8 mouse cellular contexts compared by ENCODE assay signal in genomic region chrX:71364062-71364461, GRCm38 (mm10). TPM values are rescaled to one million over a fixed set of nuclear protein-coding genes. Genes with fewer than 3 reads are reported as not detected.
DNase-seq lines count a peak whose midpoint lies in the region; ATAC-seq and TF ChIP-seq lines count a peak whose summit lies in the region.

No protein-coding gene starts in this region.

- no peak for TF ChIP-seq CTCF in stomach, postnatal 0 days (IDR thresholded peaks at IDR 0.05; ENCODE audit: low read depth)

- 62% methylated on average over 5 of the region's 5 CpGs for WGBS in limb, embryonic 15.5 days
- 58% methylated on average over 5 of the region's 5 CpGs for WGBS in stomach, postnatal 0 days

- no peaks in the 10 kb centered on the region for H3K27me3 ChIP-seq in limb, embryonic 15.5 days
- no peaks in the 10 kb centered on the region for H3K27me3 ChIP-seq in stomach, postnatal 0 days (ENCODE audit: control insufficient read depth, insufficient read depth, low read length)

- TF ChIP-seq EP300 in stomach, postnatal 0 days (optimal IDR thresholded peaks at IDR 0.05): no peak

- H3K27ac ChIP-seq in limb, embryonic 15.5 days: no peak overlapping the region
- no peak overlapping the region for H3K27ac ChIP-seq in stomach, postnatal 0 days (replicated peaks)

- DNase-seq in frontal cortex, postnatal 10 days (ENCODE audit: low spot score in 2 of 2): no peak
- peak; percentile 24 for DNase-seq in right cerebral cortex, adult 18-20 months
- DNase-seq in right cerebral cortex, postnatal 14 days: no peak
- no peak for DNase-seq in stomach, postnatal 0 days (ENCODE audit: low spot score)
- DNase-seq in urinary bladder, adult 18-20 months (ENCODE audit: low spot score in 2 of 2): no peak
- DNase-seq in adipocyte (ENCODE audit: low spot score): no peak

- no peaks in the 10 kb centered on the region for H3K9me3 ChIP-seq in limb, embryonic 15.5 days
- no peaks in the 10 kb centered on the region for H3K9me3 ChIP-seq in stomach, postnatal 0 days (ENCODE audit: control insufficient read depth, low read length)

- no peaks in the 10 kb centered on the region for H3K36me3 ChIP-seq in limb, embryonic 15.5 days
- no peaks in the 10 kb centered on the region for H3K36me3 ChIP-seq in stomach, postnatal 0 days (ENCODE audit: control insufficient read depth, insufficient read depth, low read length)

- H3K4me2 ChIP-seq in limb, embryonic 15.5 days: peak overlapping the region; percentile 58
- peak overlapping the region; percentile 64 for H3K4me2 ChIP-seq in stomach, postnatal 0 days (replicated peaks; ENCODE audit: low read depth)

- H3K4me1 ChIP-seq in limb, embryonic 15.5 days: no peaks in the 10 kb centered on the region
- H3K4me1 ChIP-seq in stomach, postnatal 0 days (replicated peaks; ENCODE audit: control insufficient read depth, insufficient read depth): no peaks in the 10 kb centered on the region

- peak; percentile 74 for ATAC-seq in frontal cortex, adult (ENCODE audit: low TSS enrichment)
- ATAC-seq in limb, embryonic 15.5 days (ENCODE audit: insufficient number of reproducible peaks, low FRiP score, low TSS enrichment, low read depth): no peak
- ATAC-seq in stomach, postnatal 0 days (ENCODE audit: low FRiP score, low TSS enrichment): no peak

- H3K9ac ChIP-seq in limb, embryonic 15.5 days: no peak overlapping the region
- peak overlapping the region; percentile 79; the same call in 1 of the 2 replicates for H3K9ac ChIP-seq in stomach, postnatal 0 days (ENCODE audit: low read length)

- H3K4me3 ChIP-seq in limb, embryonic 15.5 days: peak overlapping the region; percentile 63
- peak overlapping the region; percentile 61 for H3K4me3 ChIP-seq in stomach, postnatal 0 days (ENCODE audit: low read depth, low read length)

RNA-seq across cellular contexts. Expression of gene Mtmr1, which starts 0.5 kb away (rescaled TPM):
- polyA plus RNA-seq in limb, embryonic 15.5 days (2015; fragmentation: Nextera tagmentation; extraction: Ambion mirVana): 12.0 and 14.8 TPM in 2 replicates
- polyA plus RNA-seq in stomach, postnatal 0 days (2015; fragmentation: Nextera tagmentation; extraction: Ambion mirVana): 9.3 and 9.7 TPM in 2 replicates
